In genomic region chr11:32965418-32965817, GRCm38 (mm10) we compare ENCODE assay signal across 14 mouse cellular contexts.
DNase-seq lines count a peak whose midpoint lies in the region; ATAC-seq lines count a peak whose summit lies in the region.
"Had no signal": no experiment of that assay in that cellular context is flagged by ENCODE, and none has a peak within 500 bp of the region (broad histone marks: within the 10 kb centered on the region; RNA-seq: fewer than 3 reads in every experiment).

No protein-coding gene starts in this region.

- ATAC-seq in cerebellum, adult (ENCODE audit: insufficient number of reproducible peaks, low FRiP score, low TSS enrichment) = peak; percentile 67
- ATAC-seq: liver, postnatal 0 days had no signal

- intact Hi-C loops in left cerebral cortex, postnatal 4 days (cut with DNase I) = loop anchor here (10.0 kb wide), 1 partner anchor 179 kb away; the partner anchor contains the start of gene Fgf18

- DNase-seq in adrenal gland, postnatal 10 days = peak; percentile 46
- no peak for DNase-seq in adrenal gland, postnatal 4 days (ENCODE audit: low spot score in 2 of 2)
- DNase-seq in left cerebral cortex, postnatal 4 days = peak; percentile 75
- DNase-seq in left cerebral cortex, adult 18-20 months (ENCODE audit: low spot score in 2 of 2) = no peak
- peak; percentile 77 to 78 for DNase-seq in cerebellum, postnatal 14 days
- DNase-seq in thymus, postnatal 0 days (ENCODE audit: low spot score) = no peak
- no peak for DNase-seq in right cerebral cortex, postnatal 10 days (ENCODE audit: low spot score in 2 of 2)
- DNase-seq: B cell, adult 2 months; heart, adult 18-20 months; kidney, adult 2 months; kidney, postnatal 25 days; liver, postnatal 0 days; right cerebral cortex, postnatal 25 days had no signal

Comparison
In these comparisons a context has a peak if more than half of its experiments do, and no peak if none do; other contexts are left out.
1. DNase-seq: peak in adrenal gland, postnatal 10 days (single experiment), left cerebral cortex, postnatal 4 days (single experiment) and cerebellum, postnatal 14 days (2 of 2); none in adrenal gland, postnatal 4 days (0 of 2), left cerebral cortex, adult 18-20 months (0 of 2), thymus, postnatal 0 days (single experiment) and right cerebral cortex, postnatal 10 days (0 of 2).